Mouse (Mus musculus) c-Kit-positive CD71-negative TER-119-negative erythroid progenitor cells, embryonic 14.5 days (primary cell): ENCODE results near the gene Ubfd1.

ENCODE experiments used
- DNase-seq: peaks from one replicate; pipeline ENCODE4 v3.0.0-alpha.2; 2013; ENCODE audit warnings: low read depth

Ubfd1 gene

DNA sequence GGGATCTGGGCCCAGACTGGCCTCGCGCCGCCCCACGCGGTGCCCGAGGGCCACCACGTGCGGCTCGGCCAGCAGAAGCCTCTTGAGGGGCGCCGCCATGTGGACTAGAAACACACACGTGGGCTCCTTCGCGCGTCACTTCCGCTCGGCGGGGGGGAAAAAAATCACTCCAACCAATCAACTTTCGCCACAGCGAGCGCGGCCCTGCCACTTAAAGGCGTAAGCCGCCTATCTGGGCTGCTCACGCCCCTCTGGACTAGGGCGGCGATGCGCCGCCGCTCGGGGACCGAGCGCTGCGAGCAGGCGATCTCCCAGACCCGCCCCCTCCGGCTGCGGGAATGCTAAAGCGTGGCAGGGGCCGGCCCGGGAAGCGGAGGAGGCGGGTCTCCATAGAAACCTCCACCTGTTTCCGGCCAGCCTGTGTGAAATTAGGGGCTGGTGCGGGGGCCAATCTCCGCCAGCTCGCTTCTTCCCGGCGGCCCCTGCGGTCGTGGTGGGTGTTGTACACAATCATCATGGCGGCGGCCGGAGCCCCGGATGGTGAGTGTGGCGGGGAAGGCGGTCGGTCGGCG, at the start of gene Ubfd1, which contains the start of gene Ears2:
TSS of gene Ubfd1 (plus strand) at position 231 of the 572 bp plus-strand sequence.
TSS of gene Ears2 (minus strand) at position 319 of the 572 bp plus-strand sequence.
- DNase-seq, result peak; percentile 93

DNA sequence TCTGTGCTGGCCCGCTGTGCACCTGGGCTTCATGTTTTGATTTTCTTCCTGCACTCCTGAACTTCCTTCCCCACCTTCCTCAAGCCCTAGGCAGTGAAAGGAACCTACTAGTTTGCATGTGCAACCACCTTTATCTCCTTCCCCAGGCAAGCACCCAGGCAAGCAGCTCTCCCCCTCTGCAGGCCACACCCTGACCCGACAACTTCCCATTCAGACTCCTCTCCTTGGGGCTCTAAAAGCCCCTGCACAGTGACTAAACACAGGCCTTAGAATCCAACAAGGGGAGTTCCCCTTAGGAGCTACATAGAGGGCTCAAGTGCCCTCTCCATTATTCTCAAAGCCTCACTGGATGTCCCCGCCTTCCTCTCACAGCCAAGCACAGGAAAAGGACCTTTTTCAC, 48.7 kb upstream of the Ubfd1 start:
- DNase-seq, result peak; percentile 47

DNA sequence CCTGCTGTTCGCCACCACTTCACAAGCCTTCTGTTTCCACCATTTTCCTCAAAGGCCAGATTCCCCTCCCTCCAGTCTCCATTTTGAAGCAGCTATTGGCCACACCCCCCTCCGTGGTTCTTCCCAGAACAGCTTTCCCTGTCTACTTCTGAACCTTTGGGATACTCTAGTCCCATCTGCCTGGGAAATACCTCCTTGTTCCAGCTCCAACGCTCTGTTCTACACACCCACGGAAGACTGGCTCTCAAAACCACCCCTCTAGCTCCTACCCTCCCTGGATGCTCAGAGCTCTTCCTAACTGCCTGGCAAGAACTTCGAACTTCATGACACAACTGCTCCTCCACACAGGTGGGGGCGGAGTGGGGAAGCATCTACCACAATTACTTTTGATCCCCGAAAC, 48.0 kb upstream of the Ubfd1 start:
- no peak for DNase-seq

DNA sequence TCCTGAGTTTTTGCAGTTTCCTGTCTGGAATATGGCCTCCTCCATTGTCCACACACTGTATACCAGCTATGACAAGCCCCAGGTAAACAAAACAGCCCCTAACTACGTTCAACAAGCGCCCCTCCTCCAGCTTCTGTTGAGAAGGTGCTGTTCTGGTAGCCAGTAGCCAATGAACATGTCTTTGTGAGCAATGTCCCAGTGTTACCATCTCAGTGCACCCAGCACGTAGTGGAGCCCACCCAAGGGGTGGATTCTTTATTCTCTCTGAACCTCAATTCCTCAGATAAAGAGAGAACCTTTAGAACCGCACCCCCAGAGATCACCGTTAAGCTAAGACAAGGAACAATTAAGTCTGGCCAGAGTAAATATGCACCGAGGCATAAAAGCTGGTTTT, 46.7 kb upstream of the Ubfd1 start:
- no peak for DNase-seq

DNA sequence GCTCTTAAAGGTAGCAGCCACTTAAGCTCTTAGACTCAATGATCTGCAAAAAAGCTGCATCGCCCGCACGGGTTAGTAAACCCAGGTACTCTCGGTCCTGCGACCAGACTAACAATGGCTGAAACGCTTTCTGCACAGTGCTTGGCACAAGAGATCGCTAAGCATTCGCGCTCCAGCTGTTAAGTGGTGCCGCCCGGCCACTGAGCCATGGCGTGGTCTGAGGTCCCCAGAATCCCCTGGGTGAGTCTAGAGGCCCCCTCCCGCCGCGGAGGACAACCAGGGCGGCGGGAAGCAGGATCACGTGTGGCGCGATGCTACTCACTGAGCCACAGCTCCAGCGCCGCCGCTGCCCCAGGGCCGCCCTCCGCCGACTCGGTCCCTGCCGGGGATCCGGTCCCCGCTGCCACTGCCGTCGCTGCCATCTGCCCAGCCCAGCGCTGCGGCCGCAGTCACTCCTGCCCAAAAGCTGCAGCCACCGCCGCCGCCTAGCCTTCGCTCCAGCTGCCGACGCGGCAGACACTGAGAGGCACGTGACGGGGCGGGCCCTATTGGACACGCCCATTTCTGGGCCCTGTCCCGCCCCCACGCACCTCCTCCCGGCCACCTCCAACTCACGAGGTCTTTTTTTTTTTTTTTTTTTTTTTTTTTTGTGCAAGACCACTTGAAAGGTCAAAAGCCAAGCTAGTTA, 46.2 kb upstream of the Ubfd1 start, which contains the start of gene Gga2:
TSS of gene Gga2 (minus strand) at position 556 of the 688 bp plus-strand sequence.
- DNase-seq, result peak; percentile 70

DNA sequence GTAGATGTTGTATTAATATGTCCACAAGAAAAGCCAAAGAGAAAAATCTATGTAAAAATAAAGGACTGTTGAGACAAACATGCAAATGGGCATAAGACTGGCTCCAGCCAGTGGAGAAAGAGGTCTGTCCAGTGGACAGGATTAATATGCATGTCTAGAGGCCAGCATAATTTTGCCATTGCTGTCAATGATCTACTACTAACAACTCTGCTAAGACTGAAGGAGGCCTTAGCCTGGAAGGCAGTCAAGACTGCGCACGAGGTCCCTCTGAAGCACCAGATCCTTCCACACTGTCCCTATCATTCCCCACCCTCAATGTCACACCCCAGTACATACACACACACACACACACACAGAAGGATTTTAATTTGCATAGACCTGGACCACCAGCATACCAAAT, 44.8 kb upstream of the Ubfd1 start:
- DNase-seq, result no peak

DNA sequence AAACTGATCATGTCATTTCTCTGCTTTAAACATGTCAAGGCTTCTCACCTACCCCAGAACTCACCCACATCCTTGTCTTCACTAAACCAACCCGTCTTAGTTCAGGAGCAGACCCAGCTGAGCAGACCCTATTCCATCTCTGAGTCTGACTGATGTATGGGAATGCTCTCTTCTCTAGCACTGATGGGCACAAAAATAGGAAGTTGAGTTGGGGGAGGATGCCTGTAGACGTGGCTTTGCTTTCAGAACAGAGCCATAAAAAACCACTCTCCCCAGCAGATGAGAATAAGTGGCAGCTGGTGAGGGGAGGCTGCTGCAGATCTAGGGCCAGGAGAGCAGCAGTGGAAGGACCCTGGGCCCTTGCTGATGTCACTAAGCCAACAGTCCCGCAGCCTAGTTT, 33.6 kb upstream of the Ubfd1 start:
- no peak for DNase-seq

DNA sequence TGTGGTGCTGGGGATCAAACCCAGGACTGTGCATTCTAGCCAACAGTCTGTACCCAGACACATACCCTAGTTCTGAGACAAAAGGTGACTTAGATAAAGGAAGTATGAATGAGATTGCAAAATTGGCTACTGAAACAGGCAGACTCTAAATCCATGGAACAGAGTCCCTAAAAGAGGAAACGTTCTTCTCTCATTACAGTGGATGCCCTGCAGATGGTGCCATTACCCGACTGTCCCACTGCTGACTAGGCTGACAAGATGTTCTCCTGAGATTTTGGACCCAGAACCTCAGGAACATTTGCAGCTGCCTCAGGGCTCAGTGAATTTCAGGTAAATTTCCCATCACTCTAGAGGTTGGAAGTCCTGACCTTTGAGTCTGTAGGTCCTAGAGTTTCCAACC, 32.6 kb upstream of the Ubfd1 start:
- no peak for DNase-seq

DNA sequence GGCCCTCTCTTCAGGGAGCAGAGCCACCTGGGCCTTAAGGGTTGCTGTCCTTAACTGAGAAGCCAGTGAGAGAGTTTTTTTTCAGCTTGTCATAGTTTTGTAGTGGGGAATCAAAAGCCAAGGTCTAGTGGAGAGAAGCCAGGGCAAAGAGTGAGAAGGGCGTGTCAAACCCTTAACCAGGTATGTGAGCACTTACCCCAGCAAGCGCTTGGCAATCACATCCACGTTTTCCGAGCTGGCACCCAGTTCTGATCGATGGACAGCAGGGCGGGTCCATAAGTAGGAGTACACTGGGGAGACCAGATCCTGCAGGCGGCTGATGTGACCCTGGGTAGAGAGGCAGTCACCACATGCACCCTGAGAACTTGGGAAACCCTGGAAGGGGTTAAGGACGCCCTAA, 22.9 kb upstream of the Ubfd1 start:
- DNase-seq, result no peak

DNA sequence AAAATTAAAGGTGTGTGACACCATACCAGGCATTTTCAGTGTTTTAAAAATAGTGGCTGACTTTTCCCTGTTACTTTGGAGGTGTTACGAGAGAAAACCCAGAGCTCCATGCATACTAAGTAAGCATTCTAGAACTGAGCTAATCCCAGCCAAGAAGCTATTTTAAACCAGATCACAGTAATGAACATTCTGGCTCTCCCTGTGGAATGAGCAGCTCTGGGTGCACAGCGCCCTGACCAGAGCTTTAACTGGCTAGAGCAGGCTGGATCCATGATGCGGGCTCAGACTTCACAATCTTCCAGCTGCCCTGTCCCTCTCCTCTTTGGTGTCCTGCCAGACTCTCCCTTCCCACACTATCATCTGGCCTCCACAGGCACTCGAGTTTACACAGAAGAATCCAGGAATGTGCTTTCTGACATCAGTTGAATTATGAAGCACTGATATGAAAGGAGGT, 21.8 kb upstream of the Ubfd1 start:
- no peak for DNase-seq

DNA sequence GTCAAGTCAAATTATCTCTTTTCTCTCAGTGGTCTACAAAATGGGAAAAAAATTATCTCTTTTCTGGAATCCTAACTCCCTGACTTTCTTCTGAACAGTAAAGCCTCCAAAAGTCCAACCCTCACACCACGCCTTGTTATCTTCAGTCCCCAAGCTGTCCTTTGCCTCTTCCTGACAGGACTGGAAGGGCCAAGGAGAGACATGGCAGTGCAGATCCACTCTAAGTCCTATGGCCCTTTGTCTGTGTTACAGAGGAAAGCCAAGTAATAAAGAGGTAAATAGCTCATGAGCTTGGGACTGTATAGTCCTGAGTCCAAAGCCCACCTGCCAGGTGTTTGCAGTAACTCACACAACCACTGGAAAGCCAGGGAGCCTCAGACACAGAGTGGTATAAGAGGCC, 21.3 kb upstream of the Ubfd1 start:
- no peak for DNase-seq

DNA sequence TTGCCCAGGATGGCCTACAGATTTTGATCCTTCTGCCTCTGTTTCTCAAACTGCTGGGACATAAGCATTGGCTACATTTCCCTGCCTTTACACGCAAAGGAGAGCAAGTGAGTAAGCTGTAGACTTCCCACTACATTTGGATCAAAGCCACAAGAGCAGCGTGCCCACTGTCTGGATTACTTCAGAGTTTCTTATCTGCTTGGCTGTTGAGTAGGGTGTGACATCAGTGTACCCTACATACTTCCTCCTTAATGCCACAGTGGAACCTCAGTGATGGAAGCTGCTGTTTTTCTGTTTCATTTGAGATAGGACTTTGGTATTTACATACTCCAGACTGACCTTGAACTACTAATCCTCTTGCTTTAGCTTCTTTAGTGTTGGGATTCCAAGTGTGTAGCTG, 20.2 kb upstream of the Ubfd1 start:
- DNase-seq, result no peak

DNA sequence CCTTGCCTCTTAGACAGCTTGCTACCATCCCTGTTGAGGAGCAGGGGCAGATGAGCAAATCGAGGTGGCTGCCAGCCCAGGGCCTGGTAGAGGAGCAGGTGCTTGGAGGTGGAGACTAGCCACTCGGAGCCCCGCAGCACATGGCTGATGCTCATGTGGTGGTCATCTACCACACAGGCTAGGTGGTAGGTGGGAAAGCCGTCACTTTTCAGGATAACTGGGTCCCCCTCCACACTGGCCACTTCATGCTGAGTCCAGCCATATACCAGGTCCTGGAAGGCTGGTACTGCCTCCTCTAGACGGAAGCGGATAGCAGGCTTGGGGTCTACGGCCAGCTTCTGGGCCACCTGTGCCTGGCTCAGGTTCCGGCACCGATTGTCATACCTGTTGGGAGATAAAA, 18.8 kb upstream of the Ubfd1 start:
- no peak for DNase-seq

DNA sequence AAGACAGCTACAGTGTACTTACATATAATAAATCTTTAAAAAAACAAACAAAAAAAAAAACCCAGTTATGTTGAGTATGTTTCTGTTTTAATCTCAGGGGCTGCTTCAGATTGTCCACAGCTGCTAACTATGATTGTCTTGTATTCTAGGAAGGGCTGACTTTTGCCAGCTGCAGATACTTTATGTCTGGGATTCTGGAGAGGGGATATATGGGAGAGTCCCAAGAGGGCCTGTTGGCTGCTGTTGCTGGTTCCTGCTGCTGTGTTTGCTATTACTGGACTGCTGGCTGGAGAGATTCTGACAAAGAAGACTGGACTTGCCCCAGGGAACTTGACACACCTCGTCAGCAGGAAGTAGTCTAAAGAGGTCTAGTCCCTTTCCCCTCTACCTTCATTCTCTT, 16.1 kb upstream of the Ubfd1 start:
- DNase-seq, result no peak

DNA sequence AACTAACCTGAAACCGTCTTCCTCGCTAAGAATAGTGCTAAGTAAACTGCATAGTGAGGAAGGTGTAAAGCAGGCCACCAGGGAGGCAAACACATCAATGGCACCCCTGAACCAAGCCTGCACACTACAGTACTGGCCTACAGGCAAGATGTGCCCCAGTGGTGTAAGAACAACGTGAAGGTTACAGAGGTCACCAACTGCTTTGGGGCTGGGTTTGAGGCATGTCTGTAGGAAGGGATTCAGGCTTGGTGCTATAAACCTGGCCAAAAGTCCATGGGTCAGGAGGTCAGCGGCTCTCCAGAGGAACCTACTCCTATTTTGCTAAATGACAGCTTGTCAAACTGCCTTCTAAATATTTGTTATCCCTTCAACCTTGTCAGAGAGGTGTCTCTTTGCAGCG, 10.3 kb upstream of the Ubfd1 start:
- no peak for DNase-seq

DNA sequence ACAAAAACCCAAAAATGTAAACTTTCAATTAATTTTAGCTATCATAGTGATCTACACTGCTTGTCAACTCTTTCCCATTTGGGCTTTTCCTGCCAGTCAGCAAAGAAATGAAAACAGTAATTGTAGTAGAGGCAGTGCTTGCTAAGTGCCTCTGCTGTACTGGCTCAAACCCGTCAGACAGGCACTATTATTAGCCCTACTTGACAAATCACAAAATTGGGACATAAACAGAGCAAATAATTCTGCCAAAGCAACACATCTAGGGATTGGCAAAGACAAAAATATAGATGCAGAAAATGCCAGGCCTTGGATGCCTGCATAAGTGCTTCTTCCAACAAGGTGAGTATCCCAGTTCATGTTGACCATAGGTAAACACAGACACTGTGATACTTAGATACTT, 1.3 kb upstream of the Ubfd1 start:
- DNase-seq, result no peak

DNA sequence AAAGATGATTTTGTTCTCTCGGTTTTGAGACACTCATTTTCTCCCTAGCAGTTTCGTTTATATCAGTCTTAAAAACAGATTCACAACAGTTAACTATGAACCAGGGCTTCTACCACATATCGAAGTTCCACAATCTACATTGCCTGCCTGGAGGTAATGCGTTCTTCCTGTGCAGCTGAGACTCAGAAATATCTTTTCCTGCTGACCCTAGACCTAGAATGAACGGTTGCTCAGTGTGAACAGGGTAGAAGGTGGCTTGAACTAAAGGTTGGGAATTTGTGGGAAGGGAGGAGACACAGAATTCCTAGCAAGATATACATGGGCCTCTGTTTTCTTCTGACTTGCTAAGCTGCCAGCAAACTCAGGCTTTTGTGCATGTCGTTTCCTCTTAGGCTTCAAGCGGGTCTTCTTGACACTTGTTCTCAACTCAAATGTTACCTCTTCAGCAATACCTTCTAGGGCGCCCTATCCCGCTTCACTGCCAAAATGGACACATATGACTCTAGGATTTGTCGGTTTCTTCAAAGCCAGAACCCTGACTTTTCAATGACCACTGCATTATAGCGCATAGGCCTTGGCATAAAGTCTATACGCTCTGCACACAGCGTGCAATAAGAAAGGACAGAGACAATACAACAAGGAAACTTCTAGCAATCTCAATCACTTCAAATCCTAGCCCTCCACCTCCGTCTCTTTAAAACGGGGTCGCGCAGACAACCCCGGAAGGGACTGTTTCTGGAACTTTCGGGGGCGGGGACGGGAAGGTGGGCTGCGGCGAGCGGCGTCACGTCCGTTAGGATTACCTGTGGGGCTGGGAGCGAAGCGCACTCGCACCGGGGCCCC, 652 bp upstream of the Ubfd1 start:
- no peak for DNase-seq

DNA sequence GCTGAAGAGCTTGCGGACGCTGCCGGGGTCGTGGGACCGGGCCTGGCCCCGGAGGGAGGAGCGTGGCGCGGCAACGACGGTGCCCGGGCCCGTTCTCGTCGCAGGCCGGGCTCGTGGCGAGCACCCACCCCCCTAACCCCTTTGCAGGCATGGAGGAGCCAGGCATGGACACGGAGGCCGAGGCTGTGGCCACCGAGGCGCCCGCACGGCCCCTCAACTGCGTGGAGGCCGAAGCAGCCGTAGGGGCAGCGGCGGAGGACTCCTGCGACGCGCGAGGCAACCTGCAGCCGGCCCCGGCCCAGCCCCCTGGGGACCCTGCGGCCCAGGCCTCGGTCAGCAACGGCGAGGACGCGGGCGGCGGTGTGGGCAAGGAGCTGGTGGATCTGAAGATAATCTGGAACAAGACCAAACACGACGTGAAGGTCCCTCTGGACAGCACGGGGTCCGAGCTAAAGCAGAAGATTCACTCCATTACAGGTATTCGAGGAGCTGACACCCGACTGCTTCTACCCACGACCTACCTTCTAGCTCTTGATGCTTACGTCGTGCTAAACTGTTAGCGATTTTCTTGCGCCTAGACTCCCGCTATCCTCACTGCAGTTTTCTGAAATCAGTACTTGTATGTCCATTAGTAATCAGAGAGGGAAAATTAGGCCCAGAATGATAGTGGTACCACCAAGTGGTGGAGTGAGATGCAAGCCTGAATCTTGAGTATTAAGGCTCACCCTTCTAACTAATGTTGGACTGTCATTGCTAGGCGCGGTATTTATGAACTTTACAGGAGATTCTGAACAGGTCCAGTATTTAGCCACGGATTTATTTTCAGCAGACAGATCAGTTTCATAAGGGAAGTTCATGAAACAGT, 774 bp downstream of the Ubfd1 start:
- no peak for DNase-seq

DNA sequence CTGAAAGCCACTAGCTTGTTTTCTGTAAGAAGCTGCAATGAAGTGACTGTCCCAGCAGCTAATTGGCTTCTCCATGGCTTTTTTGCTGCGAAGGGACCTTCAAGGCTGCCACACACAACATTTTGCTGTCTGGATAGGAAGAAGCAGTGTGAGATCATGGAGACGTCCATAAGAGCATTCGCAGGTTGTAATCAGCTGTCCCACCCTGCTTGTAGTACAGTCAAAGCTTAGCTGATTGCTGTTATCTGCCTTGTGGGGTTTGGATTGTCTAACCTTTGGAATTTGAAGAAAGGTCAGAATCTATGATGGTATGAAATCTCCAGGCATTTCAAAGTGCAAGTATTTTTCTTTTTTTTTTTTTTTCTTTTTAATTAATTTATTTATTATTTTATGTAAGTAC, 7.4 kb downstream of the Ubfd1 start:
- DNase-seq, result no peak

DNA sequence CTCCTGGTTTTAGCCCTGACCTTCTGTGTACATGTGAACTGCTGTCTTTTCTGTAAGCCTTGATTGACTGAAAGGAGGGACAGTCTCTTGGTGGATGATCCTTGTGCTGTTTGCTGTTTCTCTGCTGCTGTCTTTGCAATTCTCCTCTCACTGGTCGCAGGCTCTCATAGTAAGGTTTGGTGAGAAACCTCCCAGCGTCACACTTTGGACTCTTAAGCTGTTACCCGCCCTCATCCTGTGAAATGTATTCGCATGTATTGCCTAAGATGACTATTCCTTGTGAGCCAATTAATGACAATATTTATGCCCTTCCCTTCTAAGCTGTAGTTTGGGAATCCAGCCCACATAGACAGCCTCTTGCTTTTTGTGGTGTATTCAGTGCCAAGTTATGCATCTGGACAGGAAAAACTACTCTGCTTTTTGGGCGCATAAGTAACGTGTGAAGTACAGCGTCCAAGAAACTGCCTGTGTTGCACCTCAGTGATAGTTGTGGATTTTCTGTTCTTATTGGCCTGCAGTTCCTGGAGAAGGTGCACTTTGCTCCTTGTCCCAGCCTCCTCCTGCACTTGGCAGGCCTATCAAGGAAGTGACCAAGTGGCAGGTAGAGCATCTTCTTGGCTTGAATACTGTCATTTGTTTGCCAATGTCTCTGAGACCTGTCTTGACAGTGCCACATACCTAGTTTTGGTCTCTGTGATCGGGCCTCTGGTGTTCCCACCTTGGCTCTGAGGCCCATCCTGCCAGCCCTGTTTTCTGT, 13.0 kb downstream of the Ubfd1 start:
- no peak for DNase-seq

DNA sequence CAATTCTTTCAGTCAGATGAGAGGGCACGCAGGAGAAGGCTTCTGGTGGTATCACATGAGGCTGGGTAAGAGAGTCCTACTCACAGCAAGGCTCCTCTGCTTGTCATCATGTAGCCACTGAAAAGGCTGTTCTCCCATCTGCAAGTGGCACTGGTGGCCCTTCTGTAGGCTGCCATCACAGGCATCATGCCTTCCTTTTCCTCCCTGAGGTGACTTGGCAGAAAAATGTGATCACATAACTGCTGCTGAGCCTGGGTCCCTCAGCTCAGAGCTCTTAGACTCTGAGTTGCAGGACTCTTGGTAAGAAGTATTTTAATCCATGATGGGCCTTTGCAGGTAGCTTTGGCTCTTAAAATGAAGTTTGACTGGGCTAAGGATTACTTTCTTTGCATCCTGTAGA, 14.1 kb downstream of the Ubfd1 start:
- no peak for DNase-seq
